Mouse (Mus musculus) cerebellum, adult 11-12 months (tissue): ENCODE measurements around the gene Xylt1.

Experiments
- DNase-seq: peaks from one replicate; pipeline ENCODE4 v3.0.0; 2022

Gene Xylt1

DNA sequence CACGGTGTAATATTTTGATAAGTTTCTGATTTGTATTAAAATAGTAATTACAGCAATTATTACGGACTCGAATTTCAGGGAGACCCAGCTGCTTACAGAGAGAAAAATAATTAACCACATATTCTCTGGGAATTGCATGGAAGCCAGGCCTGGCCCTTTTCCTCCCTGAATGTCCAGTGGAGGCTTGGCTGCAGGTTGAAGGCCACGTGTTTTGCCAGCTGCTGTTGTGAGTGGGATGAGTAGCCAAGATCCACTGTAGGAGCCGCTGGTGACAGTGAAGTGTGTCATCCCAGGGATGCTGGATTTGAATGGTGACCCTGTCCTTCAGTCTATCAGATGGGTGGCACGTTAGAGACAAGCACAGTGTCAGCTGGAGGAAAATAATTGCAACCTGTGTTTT, 14.7 kb downstream of the Xylt1 start:
- DNase-seq = no peak

DNA sequence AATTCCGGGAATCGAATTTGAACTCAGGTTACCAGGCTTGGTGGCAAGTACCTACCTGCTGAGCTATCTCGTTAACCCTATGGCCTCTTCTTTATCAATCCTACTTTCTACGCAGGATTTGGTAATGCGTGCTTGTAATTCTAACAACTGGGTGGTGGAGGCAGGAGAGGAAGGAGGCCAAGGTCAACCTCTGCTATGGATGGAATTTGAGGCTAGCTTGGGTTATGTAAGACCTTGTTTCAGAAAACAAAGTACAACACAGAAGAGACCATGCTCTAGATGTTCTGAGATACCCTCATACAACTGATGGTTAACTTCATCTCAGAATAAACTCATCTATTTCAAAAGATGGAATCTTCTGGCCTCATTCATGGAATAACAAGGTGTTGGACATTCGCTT, 17.1 kb downstream of the Xylt1 start:
- DNase-seq = no peak

DNA sequence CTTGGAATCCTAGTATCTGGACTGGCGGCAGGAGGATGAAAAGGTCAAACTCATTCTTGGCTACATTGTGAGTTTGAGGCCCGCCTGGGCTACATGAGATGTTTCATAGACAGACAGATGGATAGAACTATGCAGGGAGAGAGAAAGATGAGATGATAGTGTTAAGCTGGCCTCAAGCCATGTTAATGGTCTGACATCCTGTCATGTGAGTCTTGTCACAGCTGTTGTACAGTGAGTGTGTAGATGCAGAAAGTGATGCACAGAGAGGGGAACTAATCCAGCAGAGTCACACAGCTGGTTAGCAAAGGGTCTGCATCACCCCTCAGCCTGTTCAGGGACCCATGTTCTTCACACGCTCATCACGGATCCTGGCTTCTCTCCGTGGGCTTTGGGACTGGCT, 19.2 kb downstream of the Xylt1 start:
- no peak for DNase-seq

DNA sequence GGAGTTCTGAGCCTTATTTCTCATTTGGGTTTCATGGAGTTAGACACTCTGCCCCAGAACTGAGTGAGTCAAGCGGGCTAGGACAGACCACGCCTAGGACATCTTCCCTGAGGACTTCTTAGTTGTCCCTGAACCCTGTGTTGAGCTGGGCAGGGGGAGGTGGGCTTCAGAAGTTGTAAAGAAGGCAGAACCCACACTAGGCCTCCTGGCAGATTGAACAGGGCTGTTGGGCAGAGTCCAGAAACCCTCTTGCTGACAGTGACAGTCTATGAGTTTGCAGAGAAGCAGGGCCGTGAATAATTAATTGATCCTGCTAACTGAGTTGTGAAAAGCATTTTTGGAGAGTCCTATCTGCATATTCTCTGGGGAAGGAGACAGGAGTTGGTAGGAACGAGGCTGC, 20.8 kb downstream of the Xylt1 start:
- DNase-seq = no peak

DNA sequence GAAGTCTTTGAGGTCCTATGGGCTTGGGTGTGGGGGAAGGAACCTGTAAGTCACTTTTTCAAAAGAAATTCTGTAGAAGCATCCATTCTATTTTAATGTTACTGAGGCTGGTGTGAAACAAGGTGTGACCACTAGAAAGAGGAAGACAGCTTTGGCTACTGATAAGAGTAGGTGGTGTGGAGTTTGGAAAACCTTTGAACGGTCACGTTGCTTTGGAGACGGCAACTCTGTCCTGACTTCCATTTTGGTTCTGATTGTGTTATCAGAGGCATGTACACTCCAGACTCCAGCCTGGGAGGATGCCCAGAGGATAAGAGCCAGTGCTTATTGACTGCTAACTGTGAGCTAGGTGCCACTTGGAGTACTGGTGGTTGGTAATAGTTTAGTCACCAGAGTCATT, 25.6 kb downstream of the Xylt1 start:
- DNase-seq = no peak

DNA sequence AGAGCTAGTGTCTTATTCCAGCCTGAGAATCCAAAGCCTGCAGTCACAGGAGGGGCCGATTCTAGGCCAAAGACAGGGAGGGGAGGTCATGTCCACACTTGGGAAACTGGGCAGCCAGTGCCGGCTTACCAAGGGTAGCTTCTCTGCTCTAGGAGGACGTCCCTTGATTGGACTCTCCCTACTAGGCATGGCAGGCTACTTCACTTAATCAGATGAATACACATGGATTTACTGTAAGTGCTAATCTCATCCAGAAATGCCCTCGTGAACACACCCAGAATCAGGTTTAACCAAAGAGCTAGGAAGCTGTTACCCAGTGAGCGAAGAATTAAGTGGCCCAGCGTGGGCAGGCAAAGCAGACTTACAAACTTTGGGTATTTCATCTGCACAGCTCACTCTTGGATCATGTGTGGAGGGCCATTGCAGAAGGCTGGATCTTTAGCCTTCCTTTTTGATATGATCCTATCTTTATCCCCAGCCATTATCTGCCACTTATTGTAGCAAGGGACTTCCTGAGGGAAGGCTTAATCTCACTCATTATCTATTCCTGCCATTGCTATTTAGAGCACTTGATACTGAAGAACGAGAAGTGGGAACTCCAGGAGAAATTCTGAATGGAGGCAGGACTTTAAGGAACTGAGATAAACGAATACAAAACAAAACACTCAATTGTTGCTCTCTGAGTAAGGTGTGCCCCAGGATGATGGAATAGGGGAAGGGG, 28.6 kb downstream of the Xylt1 start:
- no peak for DNase-seq

DNA sequence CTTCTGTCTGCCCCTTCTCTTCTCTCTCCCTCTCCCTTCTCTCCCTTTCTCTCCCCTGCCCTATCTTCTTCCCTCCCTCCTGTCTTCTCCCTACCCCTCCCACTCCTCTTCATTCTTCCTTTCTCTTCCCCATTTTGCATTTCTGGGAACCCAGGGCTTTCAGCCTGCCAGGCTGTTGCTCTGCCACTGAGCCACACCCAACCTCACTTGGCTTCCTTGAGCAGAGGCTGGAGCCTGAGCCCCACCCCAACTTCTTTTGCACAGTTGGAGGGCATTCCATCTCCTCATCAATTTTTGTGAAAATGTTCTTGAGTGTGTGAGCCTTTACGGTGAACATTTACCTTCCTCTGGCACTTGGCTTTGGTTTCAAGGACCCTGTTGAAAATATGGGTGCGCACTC, 31.1 kb downstream of the Xylt1 start:
- no peak for DNase-seq

DNA sequence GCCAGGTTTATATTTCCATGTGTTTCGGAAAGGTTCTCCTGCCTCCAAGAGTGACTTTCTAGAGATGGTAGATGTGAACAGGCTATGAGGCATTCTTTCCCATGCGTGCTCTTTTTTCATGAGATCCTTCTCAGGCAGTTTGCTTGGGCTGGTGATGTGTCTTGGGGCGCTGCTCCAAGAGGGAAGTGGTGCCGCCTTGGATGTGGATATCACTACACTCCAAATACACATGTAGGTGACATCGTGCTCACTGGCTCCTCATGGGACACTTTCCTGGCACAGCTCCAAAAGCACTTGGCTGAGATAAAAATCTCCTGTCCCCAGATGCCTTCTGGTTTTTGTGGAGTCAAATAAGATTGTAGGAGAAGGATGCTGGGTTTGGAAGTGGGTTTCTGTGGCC, 31.6 kb downstream of the Xylt1 start:
- no peak for DNase-seq

DNA sequence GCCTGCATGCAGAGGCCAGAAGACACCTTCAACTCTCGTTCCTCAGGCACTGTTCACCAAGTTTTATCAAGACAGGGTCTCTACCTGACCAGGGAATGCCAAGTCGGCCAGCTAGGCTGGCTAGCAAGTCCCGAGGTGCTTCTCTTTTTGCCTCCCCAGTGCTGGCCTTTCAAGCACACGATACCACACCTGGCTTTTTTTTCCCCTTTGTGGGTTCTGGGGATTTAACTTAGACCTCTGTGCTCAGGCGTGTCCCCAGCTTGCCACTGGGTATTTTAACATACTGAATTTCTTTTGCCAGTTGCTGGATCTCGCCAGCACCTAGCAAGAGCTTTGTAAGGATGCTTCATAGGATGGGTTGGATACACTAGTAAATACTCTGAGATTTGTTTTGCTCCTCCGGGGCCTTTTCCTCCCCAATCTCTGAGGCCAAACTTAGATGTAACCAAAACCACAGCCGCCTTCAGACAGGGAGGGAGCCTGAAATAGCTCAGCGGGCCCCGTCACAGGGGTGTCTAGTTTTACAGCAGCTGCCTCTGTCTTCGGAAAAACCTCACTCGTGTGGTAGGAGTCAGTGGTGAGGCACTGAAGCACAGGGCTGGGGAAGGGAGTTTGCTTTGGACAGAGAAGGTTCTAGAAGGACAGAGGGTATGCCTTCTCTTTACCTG, 33.7 kb downstream of the Xylt1 start:
- DNase-seq = no peak

DNA sequence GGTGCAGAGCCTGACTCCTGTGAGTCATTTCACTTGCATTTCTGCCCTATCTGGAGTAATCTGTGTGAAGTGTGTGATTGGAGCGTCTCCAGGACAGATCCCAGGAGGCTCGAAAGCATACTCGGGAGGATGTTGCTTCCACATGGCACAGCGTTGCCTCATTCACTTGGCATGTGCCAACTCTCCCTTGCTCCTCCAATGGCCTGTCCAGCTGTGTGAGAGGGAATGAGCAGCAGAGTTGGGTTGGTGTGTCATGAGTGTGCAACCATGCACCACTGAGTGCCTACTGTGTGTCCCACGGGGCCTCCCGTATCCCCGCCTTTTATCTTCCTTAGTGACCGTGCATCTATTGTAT, 34.2 kb downstream of the Xylt1 start:
- DNase-seq = no peak

DNA sequence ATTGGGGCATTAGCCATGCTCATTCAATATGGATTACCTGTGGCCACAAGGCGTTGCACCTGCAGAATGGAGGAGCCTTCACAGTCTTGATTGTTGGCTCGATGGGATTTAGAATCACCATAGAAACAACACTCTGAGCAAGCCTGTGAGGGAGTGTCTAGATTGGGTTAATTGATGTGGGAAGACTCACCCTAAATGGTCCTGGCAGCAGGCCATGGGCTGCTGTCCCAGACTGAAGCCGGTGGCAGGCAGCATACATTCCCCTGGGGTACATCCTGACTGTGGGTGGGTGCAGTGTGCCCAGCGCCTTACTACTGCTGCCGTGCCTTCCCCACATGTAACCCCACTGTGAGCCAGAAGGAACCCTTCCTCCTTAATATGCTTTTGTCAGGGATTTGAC, 38.3 kb downstream of the Xylt1 start:
- no peak for DNase-seq

DNA sequence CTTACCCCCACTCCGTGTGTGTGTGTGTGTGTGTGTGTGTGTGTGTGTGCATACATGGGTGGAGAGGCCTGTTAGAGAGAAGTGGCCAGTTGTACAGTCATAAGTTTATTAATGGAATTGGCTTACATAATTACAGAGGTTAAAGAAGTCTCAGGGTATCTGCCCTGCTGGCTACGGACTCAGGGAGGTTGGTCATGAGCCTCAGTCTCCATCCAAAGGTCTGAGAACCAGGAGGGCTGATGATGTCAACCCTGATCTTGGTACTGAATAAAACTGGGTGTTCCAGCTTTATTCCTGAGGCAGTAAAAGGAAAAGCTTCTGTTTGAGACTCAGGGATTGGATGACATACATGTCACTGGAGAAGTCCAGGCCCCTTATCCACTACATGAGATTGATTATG, 39.1 kb downstream of the Xylt1 start:
- DNase-seq = no peak

DNA sequence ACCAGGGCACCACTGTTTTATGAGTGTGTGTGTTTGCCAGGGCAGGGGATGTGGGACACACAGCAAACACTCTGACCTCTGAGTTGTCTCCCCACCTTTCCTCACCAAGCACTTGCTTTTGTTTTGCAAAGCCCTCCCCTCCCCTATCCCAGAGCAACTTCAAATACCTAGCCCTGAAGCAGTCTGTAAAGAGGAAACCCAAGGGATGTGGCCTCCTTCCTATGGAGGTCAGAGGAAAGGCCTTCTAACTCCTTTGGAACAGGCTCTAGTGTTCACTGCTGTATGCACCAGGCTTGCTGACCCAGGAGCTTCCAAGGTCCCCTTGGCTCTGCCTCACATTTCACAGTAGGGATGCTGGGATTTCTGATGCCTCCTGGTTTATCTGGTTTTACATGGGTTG, 39.5 kb downstream of the Xylt1 start:
- DNase-seq = no peak

DNA sequence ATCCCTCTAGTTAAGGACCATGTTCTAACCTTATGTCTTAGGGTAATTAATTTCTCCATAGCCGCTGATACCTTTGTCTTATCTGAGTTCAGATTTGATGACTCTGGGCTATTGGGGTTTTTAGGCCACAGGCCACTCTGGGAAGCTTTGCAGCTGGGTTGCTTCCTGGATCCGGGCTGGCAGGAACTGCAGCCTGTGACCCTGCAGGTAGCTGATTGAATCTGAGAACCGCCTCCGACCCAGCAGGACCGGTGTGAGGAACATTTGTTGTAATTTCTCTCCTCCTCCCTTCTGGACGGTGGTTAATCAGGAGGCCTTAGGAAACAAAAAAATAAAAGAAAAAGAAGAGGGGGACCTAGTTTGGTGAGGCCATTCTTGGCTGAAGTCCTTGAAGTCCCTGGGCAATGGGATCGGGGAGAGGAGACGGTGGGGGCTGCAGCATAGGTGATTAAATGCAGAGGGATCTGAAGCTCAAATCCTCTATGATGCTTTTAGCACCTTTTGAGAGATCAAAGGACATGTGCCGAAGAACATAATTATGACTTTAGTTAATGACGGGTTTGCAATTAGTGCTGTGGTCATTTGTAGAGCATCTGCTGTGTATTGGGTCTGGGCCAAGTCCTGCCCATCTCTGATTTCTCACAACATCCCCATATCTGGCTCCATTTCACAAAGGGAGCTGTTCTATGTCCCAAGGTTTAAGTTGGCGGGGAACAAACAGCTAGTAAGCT, 40.2 kb downstream of the Xylt1 start:
- no peak for DNase-seq

DNA sequence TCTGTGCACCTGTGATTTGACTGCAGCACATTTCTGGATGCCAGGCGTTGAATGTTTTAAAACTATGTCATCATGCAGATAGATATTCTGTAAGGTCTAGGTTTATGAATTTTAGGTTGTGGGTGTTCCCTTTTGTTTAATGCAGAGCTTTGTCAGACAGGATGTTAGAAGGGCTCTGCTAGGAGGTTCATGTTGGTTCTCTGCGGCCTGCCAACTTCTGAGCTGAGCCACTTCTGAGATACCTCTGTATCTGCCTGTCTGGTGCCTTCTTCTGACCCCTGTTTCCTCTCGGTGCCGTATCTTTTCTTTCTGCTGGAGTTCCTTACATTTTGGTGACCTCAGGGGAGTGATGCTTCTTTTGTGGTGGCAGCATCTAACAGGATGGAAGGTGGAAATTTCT, 44.1 kb downstream of the Xylt1 start:
- DNase-seq = no peak

DNA sequence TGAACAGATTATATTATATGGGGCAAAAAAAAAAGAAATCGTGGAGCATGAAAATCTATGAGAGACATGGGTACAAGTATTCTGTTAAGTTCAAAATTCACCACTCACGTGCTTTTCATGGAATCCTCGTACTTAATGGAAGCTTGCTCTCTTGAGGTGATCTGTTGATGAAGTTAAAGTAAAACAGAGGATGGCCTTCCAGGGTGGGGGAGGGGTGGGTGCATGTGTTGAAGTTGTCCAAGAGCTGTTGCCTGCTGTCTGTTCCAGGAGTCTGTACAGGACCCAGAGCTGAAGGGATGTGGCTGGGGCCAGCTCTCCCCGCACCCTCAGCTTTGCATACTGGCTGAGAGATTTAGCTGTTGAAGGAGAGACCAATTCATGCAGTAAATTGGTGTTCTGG, 45.6 kb downstream of the Xylt1 start:
- DNase-seq = no peak

DNA sequence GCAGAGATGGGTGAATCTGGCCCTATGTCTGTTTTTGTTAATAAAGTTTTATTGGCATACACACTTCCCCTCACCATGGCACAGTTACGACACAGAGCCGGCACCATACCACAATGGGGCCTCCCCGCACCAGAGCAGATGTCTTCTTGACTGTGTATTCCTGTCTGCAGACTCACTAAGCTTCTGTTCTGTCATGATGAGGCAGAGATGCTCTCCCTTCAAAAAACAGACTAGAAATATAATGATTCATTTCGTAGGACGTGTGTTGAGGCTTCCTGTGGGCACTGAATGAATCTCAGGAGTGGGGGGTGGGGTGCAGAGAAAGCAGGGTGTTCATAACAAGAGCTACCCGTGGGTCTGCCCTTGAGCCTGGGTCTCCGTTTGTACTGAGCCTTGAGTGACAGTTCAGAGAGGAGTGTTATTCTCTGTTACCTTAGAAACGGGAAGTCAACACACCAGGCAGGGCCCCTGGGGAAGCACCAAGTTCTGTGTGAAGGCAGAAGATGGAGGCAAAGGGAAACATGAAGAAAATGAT, 48.0 kb downstream of the Xylt1 start:
- no peak for DNase-seq

DNA sequence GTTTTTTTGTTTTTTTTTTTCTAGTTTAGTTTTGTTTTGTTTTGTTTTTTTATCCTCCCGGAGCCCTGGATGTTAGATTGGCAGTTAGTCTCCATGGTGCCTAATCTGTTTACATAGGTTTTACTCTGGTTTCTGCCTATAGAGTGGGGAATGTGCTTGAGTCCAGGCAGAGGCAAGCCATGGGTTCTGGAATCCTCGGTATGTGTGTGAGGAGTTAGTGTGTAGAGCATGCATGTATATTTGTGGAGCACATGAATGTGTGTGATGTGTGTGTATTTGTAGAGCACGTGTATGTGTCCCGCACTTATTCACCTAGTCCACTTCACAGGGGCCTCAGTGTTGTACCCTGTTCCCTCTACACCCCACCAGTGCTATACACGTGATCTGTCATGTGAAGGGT, 48.7 kb downstream of the Xylt1 start:
- no peak for DNase-seq

DNA sequence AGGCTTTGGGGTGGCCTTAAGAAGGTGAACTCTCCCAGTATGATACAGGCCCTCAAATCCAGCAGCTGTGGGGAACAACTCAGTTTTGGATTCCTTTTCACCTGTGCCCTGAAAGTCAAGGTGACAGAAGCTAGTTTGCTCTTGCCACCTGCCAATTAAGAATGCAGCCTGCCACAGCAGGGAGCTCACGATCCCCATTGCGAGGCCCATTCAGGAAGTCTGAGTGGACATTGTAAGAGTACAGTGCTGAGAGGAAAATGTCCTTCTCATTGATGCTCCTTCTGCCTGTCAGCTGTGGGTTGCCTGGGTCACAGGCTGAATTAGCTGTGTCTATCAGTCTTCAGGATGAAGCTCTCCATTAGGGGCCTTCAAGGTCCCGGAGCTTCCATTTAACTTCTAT, 49.1 kb downstream of the Xylt1 start:
- no peak for DNase-seq

DNA sequence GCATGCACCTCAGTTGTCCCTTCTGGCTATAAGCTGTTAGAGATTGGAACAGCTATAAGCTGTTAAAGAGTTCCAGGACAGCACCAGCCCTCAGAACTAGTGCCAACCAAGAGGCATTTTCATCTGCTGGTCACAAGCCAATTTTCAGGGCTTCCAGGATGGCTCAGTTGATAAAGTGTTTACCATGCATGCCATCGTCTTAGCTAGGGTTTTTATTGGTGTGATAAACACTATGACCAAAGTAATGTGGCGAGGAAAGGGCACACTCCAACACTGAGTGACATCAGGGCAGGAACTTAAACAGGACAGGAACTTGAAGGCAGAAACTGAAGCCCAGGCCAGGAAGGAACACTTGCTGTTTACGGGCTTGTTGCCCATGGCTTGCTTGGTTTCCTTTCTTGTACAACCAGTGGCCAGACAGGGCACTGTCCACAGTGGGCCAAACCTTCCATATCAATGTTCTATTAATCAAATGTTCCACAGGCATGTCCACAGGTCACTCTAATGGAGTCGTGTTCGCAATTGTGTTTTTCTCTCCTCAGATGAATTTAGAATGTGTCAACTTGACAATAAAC, 49.7 kb downstream of the Xylt1 start:
- no peak for DNase-seq

DNA sequence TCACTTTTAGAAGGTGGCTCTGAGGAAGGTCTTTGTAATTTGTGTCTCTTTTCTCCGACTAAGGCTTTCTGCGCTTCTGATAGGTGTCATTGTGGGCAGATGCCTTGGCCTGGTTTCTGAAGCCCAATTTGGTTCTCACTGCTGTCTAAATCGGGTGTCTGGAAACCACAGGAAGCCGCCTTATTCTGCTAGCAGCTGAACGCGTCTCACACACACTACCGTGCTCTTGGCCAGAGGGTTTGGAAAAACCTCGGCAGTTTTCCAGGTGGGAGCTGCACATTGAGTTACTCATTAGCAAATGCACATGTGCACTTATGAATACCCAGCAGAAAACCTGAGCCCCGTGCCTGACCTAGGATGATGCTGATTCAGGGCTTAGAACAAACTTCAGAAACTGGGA, 52.9 kb downstream of the Xylt1 start:
- DNase-seq = no peak

DNA sequence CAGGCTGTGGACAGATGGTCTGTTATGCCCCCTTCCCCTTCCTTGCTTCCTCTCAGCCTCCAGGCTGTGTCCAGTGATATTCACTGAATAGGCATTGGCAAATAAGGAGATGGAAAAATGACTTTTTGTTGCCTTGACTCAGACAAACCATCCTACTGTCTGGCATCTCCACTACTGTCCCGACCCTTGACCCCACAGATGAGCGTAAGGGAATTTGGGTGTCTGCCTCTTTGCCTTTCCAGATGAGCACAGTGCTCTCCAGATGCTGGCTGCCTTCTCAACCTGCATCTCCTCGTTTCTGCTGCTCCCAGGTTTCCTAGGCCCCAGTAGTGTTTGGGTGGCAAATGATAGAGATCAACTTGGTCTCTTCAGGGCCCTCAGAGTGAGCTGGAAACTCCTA, 54.3 kb downstream of the Xylt1 start:
- no peak for DNase-seq

DNA sequence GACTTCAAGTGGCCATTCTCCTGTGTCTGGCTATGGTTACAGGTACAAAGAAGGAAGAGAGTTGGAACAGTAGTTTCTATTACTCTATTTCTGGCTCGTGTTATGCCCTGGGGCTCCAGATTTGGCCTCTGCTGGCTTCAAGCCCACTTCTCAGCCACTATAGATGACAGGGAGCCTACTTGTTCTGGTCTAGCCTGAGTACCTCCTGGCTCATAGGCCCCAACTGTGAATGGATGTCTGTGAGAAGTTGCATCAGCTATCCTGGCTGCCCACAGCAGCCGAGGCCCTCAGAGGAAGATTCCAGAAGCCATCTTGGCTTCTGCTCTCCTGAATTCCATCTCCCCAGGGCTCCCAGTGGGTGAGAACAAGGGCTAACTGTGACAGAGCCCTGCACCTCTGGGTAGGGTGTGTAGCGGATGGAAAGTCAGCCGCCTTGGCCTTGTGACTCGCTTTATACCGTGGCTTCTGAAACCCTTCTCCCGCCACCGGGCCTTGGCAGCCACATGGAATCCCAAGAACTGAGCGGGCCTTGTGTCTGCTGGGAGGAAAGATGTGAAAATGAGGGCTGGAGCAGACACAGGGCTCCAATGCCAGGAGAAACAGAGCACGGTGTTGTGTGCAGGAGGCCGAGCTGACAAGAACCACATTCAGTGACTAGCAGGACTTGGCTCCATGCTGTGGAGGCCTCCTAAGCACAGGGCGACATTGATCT, 55.1 kb downstream of the Xylt1 start:
- DNase-seq = peak; percentile 34
